Mouse (Mus musculus) testis, adult 2 months (tissue): Measurements from ENCODE around the gene Ccdc32.
A peak's percentile ranks its signal among the peaks of the same experiment; 100 is the strongest.

Source experiments
- CTCF ChIP-seq: fragments of 200-500 bp; IDR thresholded peaks from 2 replicates; pipeline ENCODE4 v1.5.1; 2012; ENCODE audit warnings: low read depth, mild to moderate bottlenecking, inconsistent platforms, low read length, moderate library complexity; ENCODE audit not compliant: control insufficient read depth, insufficient read depth, insufficient replicate concordance
- POLR2A ChIP-seq: fragments of 200-500 bp; IDR thresholded peaks from 2 replicates; pipeline ENCODE4 v1.6.1; 2012; ENCODE audit warnings: low read depth, mild to moderate bottlenecking, inconsistent platforms, low read length, moderate library complexity; ENCODE audit not compliant: control insufficient read depth

- TF ChIP-seq POLR2A = peak; percentile 76
- TF ChIP-seq CTCF = no peak
Measured at GRCm38 (mm10) chr2:119034656-119035396, 5.6 kb upstream of the Ccdc32 start, which contains the start of gene Rpusd2.
